In genomic region chr6:40890973-40891372, GRCm38 (mm10) we compare ENCODE assay signal across 17 mouse cellular contexts. TPM values are rescaled to one million over a fixed set of nuclear protein-coding genes. Genes with fewer than 3 reads are reported as not detected.
DNase-seq lines count a peak whose midpoint lies in the region; ATAC-seq lines count a peak whose summit lies in the region.
"Had no signal": no experiment of that assay in that cellular context is flagged by ENCODE, and none has a peak within 500 bp of the region (broad histone marks: within the 10 kb centered on the region; RNA-seq: fewer than 3 reads in every experiment).

No protein-coding gene starts in this region.

- no peaks in the 10 kb centered on the region for H3K9me3 ChIP-seq in heart, embryonic 16.5 days (replicated peaks; ENCODE audit: control insufficient read depth, low read length)
- no peaks in the 10 kb centered on the region for H3K9me3 ChIP-seq in heart, embryonic 10.5 days
- H3K9me3 ChIP-seq: embryonic facial prominence, embryonic 13.5 days; limb, embryonic 10.5 days; neural tube, embryonic 13.5 days had no signal

- WGBS in heart, embryonic 16.5 days = 48% methylated on average over 1 of the region's 1 CpGs
- 48% methylated on average over 1 of the region's 1 CpGs for WGBS in heart, embryonic 10.5 days

- no peak overlapping the region for H3K4me2 ChIP-seq in heart, embryonic 16.5 days (ENCODE audit: low read depth, low read length)
- H3K4me2 ChIP-seq: embryonic facial prominence, embryonic 13.5 days; neural tube, embryonic 13.5 days had no signal

- peak; percentile 63; the same call in 1 of the 2 replicates for ATAC-seq in heart, embryonic 16.5 days (replicated peaks; ENCODE audit: extremely low read depth, insufficient read depth, low FRiP score)
- ATAC-seq in hematopoietic stem cell, adult 5-6 weeks (replicated peaks in 1 of 2; ENCODE audit: insufficient read depth in 1 of 2, low FRiP score in 2 of 2, low TSS enrichment in 1 of 2, low read depth in 1 of 2, poor library complexity in 2 of 2, severe bottlenecking in 2 of 2) = peak; percentile 94 to 95
- ATAC-seq in megakaryocyte, adult 5-6 weeks (ENCODE audit: poor library complexity, severe bottlenecking) = peak; percentile 83

- no peak overlapping the region for H3K9ac ChIP-seq in heart, embryonic 16.5 days (ENCODE audit: low read length)
- H3K9ac ChIP-seq: embryonic facial prominence, embryonic 13.5 days; neural tube, embryonic 13.5 days had no signal

- DNase-seq in heart, embryonic 10.5 days (ENCODE audit: low spot score) = no peak
- peak; percentile 6 to 13 for DNase-seq in thymus, postnatal 36 days
- no peak for DNase-seq in embryo, embryonic 11 days
- no peak for DNase-seq in urinary bladder, adult 18-20 months (ENCODE audit: low spot score in 2 of 2)
- no peak for DNase-seq in ovary, postnatal 14 days (ENCODE audit: low spot score)
- DNase-seq: adrenal gland, postnatal 25 days; cerebellum, adult 9-10 months; heart, adult 11 months; kidney, adult 9 months had no signal

- H3K4me3 ChIP-seq in heart, embryonic 16.5 days (ENCODE audit: low read length) = no peak overlapping the region
- H3K4me3 ChIP-seq in heart, embryonic 10.5 days = no peak overlapping the region
- H3K4me3 ChIP-seq: embryonic facial prominence, embryonic 13.5 days; limb, embryonic 10.5 days; neural tube, embryonic 13.5 days had no signal

- H3K27me3 ChIP-seq in heart, embryonic 16.5 days (ENCODE audit: control insufficient read depth, insufficient read depth, low read length) = no peaks in the 10 kb centered on the region
- H3K27me3 ChIP-seq in heart, embryonic 10.5 days (ENCODE audit: insufficient read depth, poor library complexity, severe bottlenecking) = no peaks in the 10 kb centered on the region
- H3K27me3 ChIP-seq: embryonic facial prominence, embryonic 13.5 days; neural tube, embryonic 13.5 days had no signal

- H3K36me3 ChIP-seq in heart, embryonic 16.5 days (ENCODE audit: control insufficient read depth, insufficient read depth) = no peaks in the 10 kb centered on the region
- no peaks in the 10 kb centered on the region for H3K36me3 ChIP-seq in heart, embryonic 10.5 days
- H3K36me3 ChIP-seq: embryonic facial prominence, embryonic 13.5 days; limb, embryonic 10.5 days; neural tube, embryonic 13.5 days had no signal

- no peak overlapping the region for H3K27ac ChIP-seq in heart, embryonic 16.5 days (ENCODE audit: low read length)
- H3K27ac ChIP-seq in heart, embryonic 10.5 days = no peak overlapping the region
- H3K27ac ChIP-seq: embryonic facial prominence, embryonic 13.5 days; limb, embryonic 10.5 days; neural tube, embryonic 13.5 days had no signal

- H3K4me1 ChIP-seq in heart, embryonic 16.5 days (ENCODE audit: control insufficient read depth, insufficient read depth, low read length) = no peaks in the 10 kb centered on the region
- H3K4me1 ChIP-seq in heart, embryonic 10.5 days = no peaks in the 10 kb centered on the region
- H3K4me1 ChIP-seq: embryonic facial prominence, embryonic 13.5 days; limb, embryonic 10.5 days; neural tube, embryonic 13.5 days had no signal

RNA-seq across cellular contexts. Expression of gene Moxd2, which starts 3.7 kb away (rescaled TPM):
- polyA plus RNA-seq in heart, embryonic 16.5 days (2015; fragmentation: Nextera tagmentation; extraction: Ambion mirVana) = not detected in 2 replicates
- polyA plus RNA-seq in heart, embryonic 10.5 days (2016; fragmentation: Nextera tagmentation; extraction: Ambion mirVana) = not detected in 2 replicates
- not detected in 2 replicates for total RNA-seq in hematopoietic stem cell, adult 5-6 weeks (2017)
- not detected in 2 replicates for total RNA-seq in megakaryocyte, adult 5-6 weeks (2015)
- not detected in 2 replicates for total RNA-seq in megakaryocyte, adult 5-6 weeks (2017)
- total RNA-seq: adrenal gland, postnatal 25 days; layer of hippocampus, postnatal 10 days had no signal
- polyA plus RNA-seq: embryonic facial prominence, embryonic 13.5 days; hindbrain, embryonic 11.5 days; limb, embryonic 10.5 days; neural tube, embryonic 13.5 days had no signal

RNA-seq across cellular contexts. Expression of gene Prss58, which starts 9.2 kb away (rescaled TPM):
- not detected in 2 replicates for polyA plus RNA-seq in heart, embryonic 16.5 days (2015; fragmentation: Nextera tagmentation; extraction: Ambion mirVana)
- not detected in 2 replicates for polyA plus RNA-seq in heart, embryonic 10.5 days (2016; fragmentation: Nextera tagmentation; extraction: Ambion mirVana)
- not detected in 2 replicates for total RNA-seq in hematopoietic stem cell, adult 5-6 weeks (2017)
- total RNA-seq in megakaryocyte, adult 5-6 weeks (2015) = not detected in 2 replicates
- total RNA-seq in megakaryocyte, adult 5-6 weeks (2017) = not detected in 2 replicates
- total RNA-seq: adrenal gland, postnatal 25 days; layer of hippocampus, postnatal 10 days had no signal
- polyA plus RNA-seq: embryonic facial prominence, embryonic 13.5 days; hindbrain, embryonic 11.5 days; limb, embryonic 10.5 days; neural tube, embryonic 13.5 days had no signal

RNA-seq across cellular contexts. Expression of gene 1700074P13Rik, which starts 49.4 kb away (rescaled TPM):
- not detected in 2 replicates for polyA plus RNA-seq in heart, embryonic 16.5 days (2015; fragmentation: Nextera tagmentation; extraction: Ambion mirVana)
- polyA plus RNA-seq in heart, embryonic 10.5 days (2016; fragmentation: Nextera tagmentation; extraction: Ambion mirVana) = not detected in 2 replicates
- total RNA-seq in hematopoietic stem cell, adult 5-6 weeks (2017) = not detected in 2 replicates
- total RNA-seq in megakaryocyte, adult 5-6 weeks (2015) = not detected in 2 replicates
- not detected in 2 replicates for total RNA-seq in megakaryocyte, adult 5-6 weeks (2017)
- total RNA-seq: adrenal gland, postnatal 25 days; layer of hippocampus, postnatal 10 days had no signal
- polyA plus RNA-seq: embryonic facial prominence, embryonic 13.5 days; hindbrain, embryonic 11.5 days; limb, embryonic 10.5 days; neural tube, embryonic 13.5 days had no signal

Comparison
In these comparisons a context has a peak if more than half of its experiments do, and no peak if none do; other contexts are left out.
1. DNase-seq: peak in thymus, postnatal 36 days (2 of 2); none in heart, embryonic 10.5 days (single experiment), embryo, embryonic 11 days (single experiment), urinary bladder, adult 18-20 months (0 of 2) and ovary, postnatal 14 days (single experiment).
2. Peak in every context shown above with its lines, with median percentiles within 50 percentile points of each other: ATAC-seq.